Mouse (Mus musculus) embryonic fibroblast, embryonic 13.5 days (primary cell): ENCODE measurements around the gene Pgam2.

ENCODE experiments used
- CTCF ChIP-seq: IDR thresholded peaks from 2 replicates; pipeline ENCODE4 v1.5.1; 2011; ENCODE audit warnings: mild to moderate bottlenecking, control low read depth, low read length, moderate library complexity, borderline replicate concordance; ENCODE audit not compliant: insufficient read depth
- POLR2A ChIP-seq: IDR thresholded peaks from 2 replicates; pipeline ENCODE4 v1.6.1; 2011; ENCODE audit warnings: low read depth, mild to moderate bottlenecking, control low read depth, low read length, moderate library complexity

GRCm38 (mm10) chr11:5782199-5782944 lies 21.2 kb downstream of the Pgam2 start:
- TF ChIP-seq CTCF (peak; percentile 10; the same call in 1 of the 2 replicates), POLR2A (no peak)
